Mouse (Mus musculus) heart, adult 2 months (tissue): ENCODE measurements around the gene Ddx19a.
A peak's percentile ranks its signal among the peaks of the same experiment; 100 is the strongest.

Experiments used
- CTCF ChIP-seq: fragments of 200-600 bp; IDR thresholded peaks from 2 replicates; pipeline ENCODE4 v1.8.1; 2022; ENCODE audit warnings: antibody characterized with exemption, mild to moderate bottlenecking, moderate library complexity
- EP300 ChIP-seq: fragments of 200-500 bp; IDR thresholded peaks from 2 replicates; pipeline ENCODE4 v1.6.1; 2011; ENCODE audit warnings: low read depth, low read length, control low read depth; ENCODE audit not compliant: insufficient read depth
- POLR2A ChIP-seq: fragments of 200-500 bp; IDR thresholded peaks from 2 replicates; pipeline ENCODE4 v1.6.1; 2011; ENCODE audit warnings: mild to moderate bottlenecking, low read depth, low read length, control low read depth; ENCODE audit not compliant: insufficient read depth

GRCm38 (mm10) chr8:111033482-111034215, 36.0 kb upstream of the Ddx19a start:
- no peak for TF ChIP-seq CTCF
- peak; percentile 61; the same call in 1 of the 2 replicates for TF ChIP-seq POLR2A
- peak; percentile 73 for TF ChIP-seq EP300
